In the genomic region with DNA sequence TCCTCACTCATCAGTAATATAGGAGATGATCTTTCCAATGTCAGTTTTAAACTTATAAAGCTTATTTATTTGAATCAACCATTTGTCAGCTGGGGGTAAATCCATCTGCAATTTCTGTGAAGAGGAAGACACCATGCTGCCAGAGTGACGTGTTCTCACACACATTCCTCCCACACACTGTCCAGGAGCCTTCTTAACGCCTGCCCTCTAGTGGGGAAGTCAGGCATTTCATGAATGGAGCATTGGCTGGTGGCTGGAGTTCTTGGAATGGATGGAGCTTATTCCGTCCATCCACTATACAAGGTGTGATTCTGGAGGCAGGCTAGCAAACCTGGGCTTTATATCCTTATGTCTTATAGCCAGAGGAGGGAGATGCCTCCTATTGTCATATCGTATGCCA, we compare ENCODE assay signal across 8 mouse cellular contexts. TPM values are rescaled to one million over a fixed set of nuclear protein-coding genes. Genes with fewer than 3 reads are reported as not detected.
A peak's percentile ranks its signal among the peaks of the same experiment; 100 is the strongest.
DNase-seq lines count a peak whose midpoint lies in the region; ATAC-seq lines count a peak whose summit lies in the region.

No protein-coding gene starts in this region.

- no peaks in the 10 kb centered on the region for H3K9me3 ChIP-seq in neural tube, embryonic 15.5 days (replicated peaks)
- no peaks in the 10 kb centered on the region for H3K9me3 ChIP-seq in forebrain, embryonic 13.5 days (replicated peaks)
- no peaks in the 10 kb centered on the region for H3K9me3 ChIP-seq in midbrain, embryonic 16.5 days (replicated peaks; ENCODE audit: control insufficient read depth, low read length, poor library complexity, severe bottlenecking)

- peak; percentile 73 for DNase-seq in neural tube, embryonic 10.5 days (ENCODE audit: extremely low spot score, low spot score)
- peak; percentile 75 for DNase-seq in c-Kit-positive CD71-negative TER-119-negative erythroid progenitor cells, embryonic 14.5 days (ENCODE audit: low read depth)
- peak; percentile 88 for DNase-seq in heart, postnatal 4 days
- peak; percentile 55 to 96 for DNase-seq in left cerebral cortex, adult 9 months (ENCODE audit: low spot score in 2 of 2)
- DNase-seq in splenic B cell, adult 2 months (ENCODE audit: low read depth, low spot score) = peak; percentile 75

- H3K36me3 ChIP-seq in neural tube, embryonic 15.5 days = peaks cover 80% of the 10 kb centered on the region
- peaks cover 90% of the 10 kb centered on the region for H3K36me3 ChIP-seq in forebrain, embryonic 13.5 days (ENCODE audit: poor library complexity, severe bottlenecking)
- peaks cover 55% of the 10 kb centered on the region for H3K36me3 ChIP-seq in midbrain, embryonic 16.5 days (ENCODE audit: control insufficient read depth, insufficient read depth, low read length)
- H3K36me3 ChIP-seq in splenic B cell, adult 2 months (ENCODE audit: control insufficient read depth, insufficient read depth, low read length, poor library complexity, severe bottlenecking) = peaks cover 2% of the 10 kb centered on the region

- no peak overlapping the region for H3K9ac ChIP-seq in neural tube, embryonic 15.5 days (replicated peaks)
- no peak overlapping the region for H3K9ac ChIP-seq in forebrain, embryonic 13.5 days
- H3K9ac ChIP-seq in midbrain, embryonic 16.5 days (ENCODE audit: low read depth, low read length) = no peak overlapping the region

- no peak overlapping the region for H3K4me3 ChIP-seq in neural tube, embryonic 15.5 days (replicated peaks)
- H3K4me3 ChIP-seq in forebrain, embryonic 13.5 days = no peak overlapping the region
- no peak overlapping the region for H3K4me3 ChIP-seq in midbrain, embryonic 16.5 days (ENCODE audit: low read depth, low read length)

- H3K27me3 ChIP-seq in neural tube, embryonic 15.5 days (replicated peaks) = no peaks in the 10 kb centered on the region
- no peaks in the 10 kb centered on the region for H3K27me3 ChIP-seq in forebrain, embryonic 13.5 days
- H3K27me3 ChIP-seq in midbrain, embryonic 16.5 days (ENCODE audit: control insufficient read depth, insufficient read depth, low read depth, low read length) = no peaks in the 10 kb centered on the region
- H3K27me3 ChIP-seq in splenic B cell, adult 2 months (ENCODE audit: control insufficient read depth, insufficient read depth, low read length, poor library complexity, severe bottlenecking) = no peaks in the 10 kb centered on the region

- WGBS in neural tube, embryonic 15.5 days = 33% methylated on average over 4 of the region's 4 CpGs
- 32% methylated on average over 4 of the region's 4 CpGs for WGBS in forebrain, embryonic 13.5 days
- 29% methylated on average over 4 of the region's 4 CpGs for WGBS in midbrain, embryonic 16.5 days

- H3K4me2 ChIP-seq in neural tube, embryonic 15.5 days = no peak overlapping the region
- no peak overlapping the region for H3K4me2 ChIP-seq in forebrain, embryonic 13.5 days
- H3K4me2 ChIP-seq in midbrain, embryonic 16.5 days (ENCODE audit: low read length) = no peak overlapping the region

- H3K27ac ChIP-seq in neural tube, embryonic 15.5 days (replicated peaks) = no peak overlapping the region
- no peak overlapping the region for H3K27ac ChIP-seq in forebrain, embryonic 13.5 days
- H3K27ac ChIP-seq in midbrain, embryonic 16.5 days (ENCODE audit: low read length) = no peak overlapping the region

- H3K4me1 ChIP-seq in neural tube, embryonic 15.5 days = no peaks in the 10 kb centered on the region
- H3K4me1 ChIP-seq in forebrain, embryonic 13.5 days = no peaks in the 10 kb centered on the region
- H3K4me1 ChIP-seq in midbrain, embryonic 16.5 days (ENCODE audit: control insufficient read depth, insufficient read depth, low read length) = no peaks in the 10 kb centered on the region

- ATAC-seq in neural tube, embryonic 15.5 days (ENCODE audit: low FRiP score) = no peak
- ATAC-seq in forebrain, embryonic 13.5 days = peak; percentile 53; the same call in 1 of the 2 replicates
- 0 out of 2 replicates have a peak, but pooled peaks have one; percentile 64 for ATAC-seq in midbrain, embryonic 16.5 days

RNA-seq across cellular contexts. Expression of gene Vps33a, which starts 37.0 kb away (rescaled TPM):
- 38.6 and 39.0 TPM in 2 replicates for polyA plus RNA-seq in neural tube, embryonic 15.5 days (2015; fragmentation: Nextera tagmentation; extraction: Ambion mirVana)
- polyA plus RNA-seq in forebrain, embryonic 13.5 days (2015; fragmentation: Nextera tagmentation; extraction: Ambion mirVana) = 32.8 and 38.1 TPM in 2 replicates
- 10 to 100 TPM; 25.6 to 29.8 TPM for total RNA-seq in heart, postnatal 4 days (2021)
- 44.7 and 44.8 TPM in 2 replicates for polyA plus RNA-seq in midbrain, embryonic 16.5 days (2015; fragmentation: Nextera tagmentation; extraction: Ambion mirVana)
